Mouse (Mus musculus): ENCODE results near the gene Nr2c2. TPM values are rescaled to one million over a fixed set of nuclear protein-coding genes. Genes with fewer than 3 reads are reported as not detected.

The Nr2c2 gene
- 16.2 and 18.5 TPM in 2 replicates for polyA plus RNA-seq (2014; fragmentation: Nextera tagmentation; extraction: Ambion mirVana)

DNA sequence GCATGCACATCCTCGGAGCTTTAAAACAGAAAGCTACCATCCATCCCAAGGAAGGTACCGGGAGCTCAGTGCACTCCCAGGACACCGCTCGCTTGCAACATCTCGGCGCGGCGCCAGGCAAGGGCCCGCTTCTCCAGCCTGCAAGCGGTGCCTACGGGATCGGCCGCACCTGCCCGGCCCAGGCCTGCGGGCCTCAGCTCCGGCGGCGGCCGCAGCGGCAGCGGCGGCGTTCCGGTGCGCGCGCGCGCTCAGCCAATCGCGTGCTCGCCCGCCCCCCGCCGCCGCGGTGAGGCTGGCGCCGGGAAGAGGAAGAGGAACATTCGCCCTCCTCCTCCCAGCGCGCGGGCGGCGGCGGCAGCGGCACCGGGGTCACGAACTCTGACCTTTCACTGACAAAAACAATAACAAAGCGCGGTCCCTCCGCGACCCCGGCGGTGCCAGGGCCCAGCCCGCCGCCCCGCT, at the start of gene Nr2c2:
TSS of gene Nr2c2 (plus strand) at position 261 of the 462 bp plus-strand sequence.
- DNase-seq (ENCODE audit: low spot score): peak; percentile 84
- under 1% methylated on average over 48 of the region's 58 CpGs for WGBS
- Histone ChIP-seq H3K9me3 (replicated peaks; ENCODE audit: control insufficient read depth, low read length) (no peaks in the 10 kb centered on the region), H3K9ac (replicated peaks; ENCODE audit: low read length) (peak within 1 kb of the TSS; percentile 99), H3K4me1 (ENCODE audit: control insufficient read depth, insufficient read depth, low read length) (no peaks in the 10 kb centered on the region), H3K4me3 (ENCODE audit: low read depth, low read length) (peak within 1 kb of the TSS; percentile 98), H3K27ac (replicated peaks; ENCODE audit: low read depth, low read length) (peak within 1 kb of the TSS; percentile 99), H3K4me2 (ENCODE audit: low read depth, low read length) (peak within 1 kb of the TSS; percentile 59), H3K27me3 (ENCODE audit: control insufficient read depth, insufficient read depth, low read length) (no peaks in the 10 kb centered on the region), H3K36me3 (replicated peaks; ENCODE audit: control insufficient read depth, insufficient read depth, low read depth, low read length) (no peaks in the 10 kb centered on the region)
- ATAC-seq (replicated peaks; ENCODE audit: insufficient number of reproducible peaks, low FRiP score, low TSS enrichment, low read depth): peak; percentile 54

DNA sequence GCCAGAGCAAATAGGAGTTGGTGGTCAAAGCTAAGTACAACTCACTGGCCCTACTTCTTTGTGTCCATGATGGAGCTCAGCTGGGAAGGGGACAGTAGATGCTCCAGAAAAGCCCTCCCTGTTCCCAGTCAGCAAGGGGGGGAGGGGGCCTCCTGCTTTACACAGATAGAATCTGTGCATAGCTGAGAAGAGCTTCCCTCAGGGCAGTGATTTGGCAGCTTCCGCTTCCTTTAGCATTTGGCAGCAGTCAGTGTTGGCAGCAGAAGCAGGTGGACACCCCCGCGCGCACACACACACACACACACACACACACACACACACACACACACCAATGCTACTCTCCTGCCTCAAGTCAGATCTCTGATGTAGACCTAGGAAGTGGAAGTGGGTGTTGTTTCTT, 49.1 kb upstream of the Nr2c2 start:
- no peak for ATAC-seq (replicated peaks; ENCODE audit: insufficient number of reproducible peaks, low FRiP score, low TSS enrichment, low read depth)
- Histone ChIP-seq H3K4me3 (ENCODE audit: low read depth, low read length) (no peak overlapping the region), H3K27ac (replicated peaks; ENCODE audit: low read depth, low read length) (no peak overlapping the region), H3K4me2 (ENCODE audit: low read depth, low read length) (no peak overlapping the region), H3K36me3 (replicated peaks; ENCODE audit: control insufficient read depth, insufficient read depth, low read depth, low read length) (no peaks in the 10 kb centered on the region), H3K27me3 (ENCODE audit: control insufficient read depth, insufficient read depth, low read length) (no peaks in the 10 kb centered on the region), H3K9me3 (replicated peaks; ENCODE audit: control insufficient read depth, low read length) (no peaks in the 10 kb centered on the region), H3K4me1 (ENCODE audit: control insufficient read depth, insufficient read depth, low read length) (no peaks in the 10 kb centered on the region), H3K9ac (replicated peaks; ENCODE audit: low read length) (no peak overlapping the region)
- WGBS: 79% methylated on average over 4 of the region's 4 CpGs
- DNase-seq (ENCODE audit: low spot score): no peak

DNA sequence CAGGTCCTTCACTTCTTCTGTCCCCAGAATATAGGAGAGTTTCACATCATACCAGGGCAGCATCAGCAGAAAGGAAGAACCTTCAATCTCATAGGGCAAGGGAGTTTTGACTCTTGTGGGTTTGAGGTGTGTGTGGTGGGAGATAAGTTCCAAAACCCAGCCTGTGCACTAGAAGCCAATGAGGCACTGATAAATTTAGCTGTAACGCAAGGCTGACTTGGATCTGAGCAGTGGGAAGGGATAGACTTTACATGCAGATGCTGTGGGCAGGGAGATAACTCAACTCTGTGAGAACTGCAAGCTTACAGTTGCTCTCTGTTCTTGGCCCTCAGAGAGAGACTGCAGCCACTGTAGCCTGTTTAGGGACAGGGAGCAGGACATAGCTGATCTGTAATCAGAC, 48.3 kb upstream of the Nr2c2 start:
- Histone ChIP-seq H3K9ac (replicated peaks; ENCODE audit: low read length) (no peak overlapping the region), H3K4me2 (ENCODE audit: low read depth, low read length) (no peak overlapping the region), H3K4me1 (ENCODE audit: control insufficient read depth, insufficient read depth, low read length) (no peaks in the 10 kb centered on the region), H3K27me3 (ENCODE audit: control insufficient read depth, insufficient read depth, low read length) (no peaks in the 10 kb centered on the region), H3K36me3 (replicated peaks; ENCODE audit: control insufficient read depth, insufficient read depth, low read depth, low read length) (no peaks in the 10 kb centered on the region), H3K9me3 (replicated peaks; ENCODE audit: control insufficient read depth, low read length) (no peaks in the 10 kb centered on the region), H3K27ac (replicated peaks; ENCODE audit: low read depth, low read length) (no peak overlapping the region), H3K4me3 (ENCODE audit: low read depth, low read length) (no peak overlapping the region)
- DNase-seq (ENCODE audit: low spot score): no peak
- ATAC-seq (replicated peaks; ENCODE audit: insufficient number of reproducible peaks, low FRiP score, low TSS enrichment, low read depth): no peak
- 91% methylated on average over 1 of the region's 1 CpGs for WGBS

DNA sequence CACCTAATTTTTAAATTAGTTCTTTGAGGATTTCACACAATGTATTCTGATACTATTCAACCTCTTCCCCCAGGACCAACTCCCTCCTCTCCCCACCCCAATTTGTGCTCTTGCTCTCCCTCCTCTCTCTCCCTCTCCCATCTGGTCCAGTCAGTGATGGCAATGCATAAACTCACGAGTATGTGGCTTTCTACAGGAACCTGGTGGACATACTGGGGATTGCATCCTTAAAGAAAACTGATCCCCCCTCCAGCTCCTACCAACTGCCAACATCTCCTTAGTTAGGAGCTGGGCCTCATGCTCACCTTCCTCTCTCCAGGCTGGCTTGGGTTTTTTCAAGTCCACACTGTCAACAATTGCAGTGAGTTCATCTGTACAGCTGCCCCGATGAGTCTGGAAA, 33.4 kb upstream of the Nr2c2 start:
- Histone ChIP-seq H3K36me3 (replicated peaks; ENCODE audit: control insufficient read depth, insufficient read depth, low read depth, low read length) (no peaks in the 10 kb centered on the region), H3K27ac (replicated peaks; ENCODE audit: low read depth, low read length) (no peak overlapping the region), H3K9ac (replicated peaks; ENCODE audit: low read length) (no peak overlapping the region), H3K4me3 (ENCODE audit: low read depth, low read length) (no peak overlapping the region), H3K4me1 (ENCODE audit: control insufficient read depth, insufficient read depth, low read length) (no peaks in the 10 kb centered on the region), H3K9me3 (replicated peaks; ENCODE audit: control insufficient read depth, low read length) (no peaks in the 10 kb centered on the region), H3K27me3 (ENCODE audit: control insufficient read depth, insufficient read depth, low read length) (no peaks in the 10 kb centered on the region), H3K4me2 (ENCODE audit: low read depth, low read length) (no peak overlapping the region)
- DNase-seq (ENCODE audit: low spot score) (peak; percentile 28), ATAC-seq (replicated peaks; ENCODE audit: insufficient number of reproducible peaks, low FRiP score, low TSS enrichment, low read depth) (no peak)
- WGBS: 48% methylated on average over 2 of the region's 2 CpGs

DNA sequence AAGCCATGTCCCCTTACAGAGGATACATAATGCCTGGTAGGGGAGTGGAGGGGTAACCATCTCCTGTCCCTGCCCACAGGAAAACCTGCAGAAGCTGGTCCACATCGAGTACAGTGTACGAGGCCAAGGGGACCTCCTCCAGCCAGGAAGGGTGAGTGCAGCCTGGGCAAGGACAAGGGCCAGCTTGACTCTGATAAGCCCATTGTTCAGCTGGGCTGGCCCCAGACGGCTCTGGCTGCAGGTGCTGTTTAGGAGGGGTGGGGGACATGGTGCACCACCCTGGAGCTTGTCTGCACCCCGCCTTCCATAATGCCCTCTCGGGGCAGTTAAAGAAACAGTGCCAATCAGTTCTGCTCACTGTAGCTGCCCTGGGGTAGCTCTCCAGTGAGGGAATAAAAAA, 29.5 kb upstream of the Nr2c2 start:
- H3K4me3 ChIP-seq (ENCODE audit: low read depth, low read length): no peak overlapping the region
- no peak overlapping the region; the same call in 1 of the 2 replicates for H3K9ac ChIP-seq (replicated peaks; ENCODE audit: low read length)
- 64% methylated on average over 5 of the region's 5 CpGs for WGBS
- no peaks in the 10 kb centered on the region for H3K36me3 ChIP-seq (replicated peaks; ENCODE audit: control insufficient read depth, insufficient read depth, low read depth, low read length)
- no peaks in the 10 kb centered on the region for H3K4me1 ChIP-seq (ENCODE audit: control insufficient read depth, insufficient read depth, low read length)
- no peak overlapping the region for H3K4me2 ChIP-seq (ENCODE audit: low read depth, low read length)
- ATAC-seq (replicated peaks; ENCODE audit: insufficient number of reproducible peaks, low FRiP score, low TSS enrichment, low read depth) (no peak), DNase-seq (ENCODE audit: low spot score) (no peak)
- no peaks in the 10 kb centered on the region for H3K27me3 ChIP-seq (ENCODE audit: control insufficient read depth, insufficient read depth, low read length)
- H3K27ac ChIP-seq (replicated peaks; ENCODE audit: low read depth, low read length): no peak overlapping the region
- H3K9me3 ChIP-seq (replicated peaks; ENCODE audit: control insufficient read depth, low read length): no peaks in the 10 kb centered on the region

DNA sequence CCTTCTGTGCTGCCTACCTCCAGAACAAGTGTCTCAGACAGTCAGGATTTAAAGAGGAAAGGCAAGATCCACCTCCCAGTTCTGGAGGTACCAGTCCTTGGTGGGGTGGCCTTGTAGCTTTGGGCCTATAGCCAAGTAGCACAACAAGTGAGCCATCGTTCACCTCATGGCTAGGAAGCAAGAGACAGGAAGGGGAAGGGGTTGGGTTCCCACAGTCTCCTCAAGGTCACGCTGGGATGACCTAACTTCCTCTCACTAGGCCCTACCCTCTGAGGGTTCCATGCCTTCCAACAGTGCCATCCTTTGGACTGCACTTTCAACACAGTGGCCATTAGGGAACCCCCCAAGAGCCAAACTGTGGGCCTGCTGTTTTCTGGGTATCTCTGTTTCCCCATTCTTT, 27.7 kb upstream of the Nr2c2 start:
- H3K36me3 ChIP-seq (replicated peaks; ENCODE audit: control insufficient read depth, insufficient read depth, low read depth, low read length): no peaks in the 10 kb centered on the region
- no peaks in the 10 kb centered on the region for H3K9me3 ChIP-seq (replicated peaks; ENCODE audit: control insufficient read depth, low read length)
- no peaks in the 10 kb centered on the region for H3K4me1 ChIP-seq (ENCODE audit: control insufficient read depth, insufficient read depth, low read length)
- H3K4me2 ChIP-seq (ENCODE audit: low read depth, low read length): no peak overlapping the region
- no peak overlapping the region for H3K4me3 ChIP-seq (ENCODE audit: low read depth, low read length)
- DNase-seq (ENCODE audit: low spot score) (no peak), ATAC-seq (replicated peaks; ENCODE audit: insufficient number of reproducible peaks, low FRiP score, low TSS enrichment, low read depth) (no peak)
- H3K27ac ChIP-seq (replicated peaks; ENCODE audit: low read depth, low read length): no peak overlapping the region
- 77% methylated on average over 2 of the region's 2 CpGs for WGBS
- H3K27me3 ChIP-seq (ENCODE audit: control insufficient read depth, insufficient read depth, low read length): no peaks in the 10 kb centered on the region
- no peak overlapping the region for H3K9ac ChIP-seq (replicated peaks; ENCODE audit: low read length)

DNA sequence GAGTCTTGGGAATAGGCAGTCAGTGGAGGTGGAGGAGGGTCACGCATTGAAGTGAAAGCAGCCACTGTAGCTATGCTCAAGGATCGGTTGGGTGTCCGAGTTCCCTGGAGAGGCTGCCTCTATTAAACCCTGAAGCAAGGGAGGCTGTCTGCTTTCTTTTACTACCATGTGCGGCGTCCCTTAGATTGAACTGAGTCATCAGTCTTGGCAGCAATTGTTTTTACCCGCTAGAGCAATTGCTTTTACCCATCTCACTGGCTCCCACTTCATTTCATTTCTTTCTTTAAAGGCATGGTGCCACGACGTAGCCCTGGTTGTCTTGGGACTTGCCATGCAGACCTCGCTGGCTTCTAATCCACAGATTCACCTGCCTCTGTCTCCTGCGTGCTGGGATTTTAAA, 27.1 kb upstream of the Nr2c2 start:
- Histone ChIP-seq H3K9me3 (replicated peaks; ENCODE audit: control insufficient read depth, low read length) (no peaks in the 10 kb centered on the region), H3K27ac (replicated peaks; ENCODE audit: low read depth, low read length) (no peak overlapping the region), H3K36me3 (replicated peaks; ENCODE audit: control insufficient read depth, insufficient read depth, low read depth, low read length) (no peaks in the 10 kb centered on the region), H3K9ac (replicated peaks; ENCODE audit: low read length) (no peak overlapping the region), H3K27me3 (ENCODE audit: control insufficient read depth, insufficient read depth, low read length) (no peaks in the 10 kb centered on the region), H3K4me1 (ENCODE audit: control insufficient read depth, insufficient read depth, low read length) (no peaks in the 10 kb centered on the region), H3K4me2 (ENCODE audit: low read depth, low read length) (no peak overlapping the region), H3K4me3 (ENCODE audit: low read depth, low read length) (no peak overlapping the region)
- no peak for DNase-seq (ENCODE audit: low spot score)
- WGBS: 81% methylated on average over 10 of the region's 10 CpGs
- no peak for ATAC-seq (replicated peaks; ENCODE audit: insufficient number of reproducible peaks, low FRiP score, low TSS enrichment, low read depth)

DNA sequence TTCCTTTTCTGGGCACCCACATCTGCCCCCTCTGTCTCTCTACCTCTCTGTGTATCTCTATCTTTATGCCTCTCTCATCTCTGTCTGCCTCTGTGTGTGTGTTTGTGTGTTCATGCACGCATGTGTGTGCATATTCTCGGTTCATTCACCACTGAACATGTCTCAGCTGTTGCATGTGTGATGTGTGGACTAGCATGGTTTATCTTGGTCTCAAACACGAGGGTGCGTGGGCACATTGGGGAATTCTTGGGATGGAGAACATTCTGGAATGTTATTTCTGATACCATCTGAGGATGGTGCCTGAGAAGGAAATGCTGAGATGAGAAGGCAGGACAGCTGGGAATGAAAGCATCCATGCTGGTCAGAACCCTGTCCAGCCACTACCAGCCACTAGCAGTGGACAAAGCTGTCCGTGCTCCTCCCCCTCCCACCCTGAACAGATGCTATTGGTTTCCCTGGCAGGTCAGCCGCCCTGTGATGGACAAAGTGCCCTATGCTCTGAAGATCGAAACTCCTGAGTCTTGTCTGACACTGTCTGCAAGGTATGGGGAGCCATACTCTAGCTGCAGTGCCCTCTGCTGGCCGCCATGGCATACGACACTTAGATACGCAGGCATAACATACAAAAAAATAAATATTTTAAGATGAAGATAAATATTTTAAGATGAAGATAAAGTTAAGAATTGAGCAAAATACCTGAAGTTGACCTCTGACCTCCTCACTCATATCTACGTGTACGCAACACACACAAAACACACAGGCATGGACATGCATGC, 25.3 kb upstream of the Nr2c2 start:
- H3K4me3 ChIP-seq (ENCODE audit: low read depth, low read length): no peak overlapping the region
- H3K9me3 ChIP-seq (replicated peaks; ENCODE audit: control insufficient read depth, low read length): no peaks in the 10 kb centered on the region
- H3K27ac ChIP-seq (replicated peaks; ENCODE audit: low read depth, low read length): no peak overlapping the region
- H3K4me1 ChIP-seq (ENCODE audit: control insufficient read depth, insufficient read depth, low read length): no peaks in the 10 kb centered on the region
- no peaks in the 10 kb centered on the region for H3K27me3 ChIP-seq (ENCODE audit: control insufficient read depth, insufficient read depth, low read length)
- no peak overlapping the region for H3K4me2 ChIP-seq (ENCODE audit: low read depth, low read length)
- DNase-seq (ENCODE audit: low spot score) (peak; percentile 66), ATAC-seq (replicated peaks; ENCODE audit: insufficient number of reproducible peaks, low FRiP score, low TSS enrichment, low read depth) (peak; percentile 64; the same call in 1 of the 2 replicates)
- no peak overlapping the region for H3K9ac ChIP-seq (replicated peaks; ENCODE audit: low read length)
- WGBS: 52% methylated on average over 12 of the region's 12 CpGs
- H3K36me3 ChIP-seq (replicated peaks; ENCODE audit: control insufficient read depth, insufficient read depth, low read depth, low read length): no peaks in the 10 kb centered on the region

All from embryonic facial prominence, embryonic 11.5 days (tissue).